In the genomic region with DNA sequence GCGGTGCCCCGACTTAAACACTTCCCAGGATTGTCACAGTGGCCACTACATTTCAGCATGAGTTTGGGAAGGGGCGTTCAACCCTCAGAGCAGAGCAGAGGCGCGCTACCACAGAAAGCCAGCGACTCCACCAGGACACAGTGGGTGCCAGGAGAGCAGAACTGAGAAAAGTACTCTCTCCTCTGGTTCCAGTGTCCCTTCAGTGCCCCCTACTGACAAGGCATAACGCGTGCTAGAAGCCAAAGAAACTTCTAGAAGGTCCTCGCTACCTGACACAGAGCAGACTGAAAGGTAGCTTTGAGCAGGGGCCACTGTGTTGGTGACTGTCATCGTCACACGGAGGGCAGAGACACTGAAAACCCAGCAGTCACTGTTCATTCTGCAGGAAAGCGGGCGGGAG, we compare ENCODE assay signal across 13 mouse cellular contexts. TPM values are rescaled to one million over a fixed set of nuclear protein-coding genes. Genes with fewer than 3 reads are reported as not detected.
A peak's percentile ranks its signal among the peaks of the same experiment; 100 is the strongest.
DNase-seq lines count a peak whose midpoint lies in the region; ATAC-seq and TF ChIP-seq lines count a peak whose summit lies in the region.
"Had no signal": no experiment of that assay in that cellular context is flagged by ENCODE, and none has a peak within 500 bp of the region (broad histone marks: within the 10 kb centered on the region; RNA-seq: fewer than 3 reads in every experiment).

No protein-coding gene starts in this region.

- no peak overlapping the region for H3K9ac ChIP-seq in heart, embryonic 11.5 days (ENCODE audit: low read depth, low read length)
- H3K9ac ChIP-seq: limb, embryonic 12.5 days; stomach, embryonic 15.5 days had no signal

- H3K9me3 ChIP-seq in heart, embryonic 11.5 days (replicated peaks; ENCODE audit: control insufficient read depth, low read length), result 0 out of 2 replicates have a peak, but pooled peaks cover 2% of the 10 kb centered on the region
- H3K9me3 ChIP-seq: stomach, embryonic 15.5 days had no signal

- intact Hi-C loops in left cerebral cortex, postnatal 25 days (cut with DNase I), result loop anchor here (5.0 kb wide), 1 partner anchor 158 kb away; no protein-coding TSS in a partner anchor

- no peaks in the 10 kb centered on the region for H3K36me3 ChIP-seq in heart, embryonic 11.5 days (ENCODE audit: control insufficient read depth, insufficient read depth, low read length)
- H3K36me3 ChIP-seq: limb, embryonic 12.5 days; stomach, embryonic 15.5 days had no signal

- no peak overlapping the region for H3K27ac ChIP-seq in heart, embryonic 11.5 days (ENCODE audit: low read depth, low read length)
- H3K27ac ChIP-seq: limb, embryonic 12.5 days; stomach, embryonic 15.5 days had no signal

- WGBS in heart, embryonic 11.5 days (ENCODE audit: insufficient replicate concordance), result 82% methylated on average over 13 of the region's 13 CpGs

- CTCF ChIA-PET in Patski (lab: Charles Lee), result no interaction called here

- in situ Hi-C loops in Patski (cut with MboI; ENCODE audit: low pct_unique_long_range_greater_than_20kb), result no loop called here

- DNase-seq in heart, adult 11 months, result peak; percentile 72
- DNase-seq in left cerebral cortex, postnatal 25 days (ENCODE audit: low spot score in 2 of 2), result peak; percentile 15 to 19
- no peak for DNase-seq in left cerebral cortex, adult 8-10 months (ENCODE audit: low spot score in 2 of 2)
- DNase-seq in 416B (ENCODE audit: low read depth) (peak; percentile 11), Patski (ENCODE audit: low read depth, low spot score) (no peak)
- DNase-seq in c-Kit-positive CD71-positive TER-119-positive erythroid progenitor cells, embryonic 14.5 days (ENCODE audit: low spot score), result no peak
- DNase-seq in spleen, postnatal 14 days (ENCODE audit: low spot score in 2 of 2), result no peak
- DNase-seq: kidney, adult 9 months; right cerebral cortex, adult 18-20 months had no signal

- no peak overlapping the region for H3K4me3 ChIP-seq in heart, embryonic 11.5 days (ENCODE audit: low read depth, low read length)
- H3K4me3 ChIP-seq: limb, embryonic 12.5 days; stomach, embryonic 15.5 days had no signal

- no peak overlapping the region for H3K4me2 ChIP-seq in heart, embryonic 11.5 days
- H3K4me2 ChIP-seq: limb, embryonic 12.5 days; stomach, embryonic 15.5 days had no signal

- H3K27me3 ChIP-seq in heart, embryonic 11.5 days (ENCODE audit: control insufficient read depth, insufficient read depth, low read length), result no peaks in the 10 kb centered on the region
- no peaks in the 10 kb centered on the region for H3K27me3 ChIP-seq in Patski
- H3K27me3 ChIP-seq: limb, embryonic 12.5 days; stomach, embryonic 15.5 days had no signal

- H3K4me1 ChIP-seq in heart, embryonic 11.5 days (ENCODE audit: control insufficient read depth, insufficient read depth, low read length), result 0 out of 2 replicates have a peak, but pooled peaks cover 3% of the 10 kb centered on the region
- H3K4me1 ChIP-seq: limb, embryonic 12.5 days; stomach, embryonic 15.5 days had no signal

- TF ChIP-seq CTCF in Patski (IDR thresholded peaks at IDR 0.05), result peak; percentile 22

- no peak for ATAC-seq in heart, embryonic 11.5 days (replicated peaks; ENCODE audit: insufficient number of reproducible peaks, low FRiP score, low TSS enrichment)
- ATAC-seq in Patski, result no peak

- POLR2A ChIA-PET in Patski (lab: Charles Lee), result no interaction called here

RNA-seq across cellular contexts. Expression of a gene that starts 39.1 kb away (rescaled TPM):
- 0.97 and 1.2 TPM in 2 replicates for polyA plus RNA-seq in heart, embryonic 11.5 days (2014; fragmentation: Nextera tagmentation; extraction: Ambion mirVana)
- under 1 TPM; 0.64 TPM for total RNA-seq in left cerebral cortex, postnatal 25 days (2021)
- total RNA-seq in left cerebral cortex, adult 8-10 months (2022), result 1 to 10 TPM in 1 of 4 experiments, under 1 TPM in 3; 0.67 to 1.6 (median 0.84) TPM
- 0.05 TPM for polyA plus RNA-seq in Patski (2021)
- total RNA-seq: megakaryocyte, adult 5-6 weeks had no signal

Comparison
In these comparisons a context has a peak if more than half of its experiments do, and no peak if none do; other contexts are left out.
1. DNase-seq: peak in heart, adult 11 months (single experiment), left cerebral cortex, postnatal 25 days (2 of 2) and 416B (single experiment); none in left cerebral cortex, adult 8-10 months (0 of 2), Patski (single experiment), c-Kit-positive CD71-positive TER-119-positive erythroid progenitor cells, embryonic 14.5 days (single experiment) and spleen, postnatal 14 days (0 of 2).